Mouse (Mus musculus) embryonic facial prominence, embryonic 13.5 days (tissue): Measurements from ENCODE around the gene Morn3. TPM values are rescaled to one million over a fixed set of nuclear protein-coding genes. Genes with fewer than 3 reads are reported as not detected.
A peak's percentile ranks its signal among the peaks of the same experiment; 100 is the strongest.
"Not testable (repeated sequence)": the region's sequence is repeated elsewhere in the genome, so short reads cannot be mapped to it uniquely, and the experiment has no call there.

ENCODE experiments used
- ATAC-seq: fragments of 200-750 bp; cut with Nextera tagmentation; 2 replicates; pipeline ENCODE4 v1.8.0; 2017; ENCODE audit warnings: low read depth; ENCODE audit not compliant: insufficient number of reproducible peaks, insufficient read depth, low FRiP score, low TSS enrichment
- H3K27ac ChIP-seq: fragments of 300-500 bp; sonication (generic); 2 replicates; pipeline ENCODE4 v1.5.1; 2015; ENCODE audit warnings: moderate library complexity, mild to moderate bottlenecking, inconsistent platforms
- H3K27me3 ChIP-seq: fragments of 300-500 bp; sonication (generic); 2 replicates; pipeline ENCODE4 v1.6.1; 2015; ENCODE audit warnings: mild to moderate bottlenecking, inconsistent platforms
- H3K36me3 ChIP-seq: fragments of 300-500 bp; sonication (generic); 2 replicates; pipeline ENCODE4 v1.6.1; 2015; ENCODE audit warnings: mild to moderate bottlenecking, inconsistent platforms
- H3K4me1 ChIP-seq: fragments of 300-500 bp; sonication (generic); 2 replicates; pipeline ENCODE4 v1.6.1; 2015; ENCODE audit warnings: inconsistent platforms
- H3K4me2 ChIP-seq: fragments of 300-500 bp; sonication (generic); 2 replicates; pipeline ENCODE4 v1.6.1; 2015; ENCODE audit warnings: moderate library complexity, mild to moderate bottlenecking, inconsistent platforms
- H3K4me3 ChIP-seq: fragments of 300-500 bp; sonication (generic); 2 replicates; pipeline ENCODE4 v1.5.1; 2015; ENCODE audit warnings: mild to moderate bottlenecking, inconsistent platforms
- H3K9ac ChIP-seq: fragments of 300-500 bp; sonication (generic); 2 replicates; pipeline ENCODE4 v1.6.1; 2015; ENCODE audit warnings: mild to moderate bottlenecking, inconsistent platforms
- H3K9me3 ChIP-seq: fragments of 300-500 bp; sonication (generic); 2 replicates; pipeline ENCODE4 v1.6.1; 2016; ENCODE audit warnings: inconsistent platforms
- WGBS: fragments of 180-500 bp; shearing (Covaris S2); methylation state at CpG from one replicate; pipeline ENCODE4 v1.1.7; 2015; ENCODE audit warnings: mixed read lengths; 5-methylcytosine and 5-hydroxymethylcytosine counted together
- polyA plus RNA-seq: library from polyadenylated mRNA; unstranded; fragments of >200 nt; fragmentation: Nextera tagmentation; extraction: Ambion mirVana; gene quantifications from 2 replicates; pipeline ENCODE4 v1.2.1, GENCODE M21; 2015

The Morn3 gene
- polyA plus RNA-seq, 1 experiment from 2014 or later, result not detected

DNA sequence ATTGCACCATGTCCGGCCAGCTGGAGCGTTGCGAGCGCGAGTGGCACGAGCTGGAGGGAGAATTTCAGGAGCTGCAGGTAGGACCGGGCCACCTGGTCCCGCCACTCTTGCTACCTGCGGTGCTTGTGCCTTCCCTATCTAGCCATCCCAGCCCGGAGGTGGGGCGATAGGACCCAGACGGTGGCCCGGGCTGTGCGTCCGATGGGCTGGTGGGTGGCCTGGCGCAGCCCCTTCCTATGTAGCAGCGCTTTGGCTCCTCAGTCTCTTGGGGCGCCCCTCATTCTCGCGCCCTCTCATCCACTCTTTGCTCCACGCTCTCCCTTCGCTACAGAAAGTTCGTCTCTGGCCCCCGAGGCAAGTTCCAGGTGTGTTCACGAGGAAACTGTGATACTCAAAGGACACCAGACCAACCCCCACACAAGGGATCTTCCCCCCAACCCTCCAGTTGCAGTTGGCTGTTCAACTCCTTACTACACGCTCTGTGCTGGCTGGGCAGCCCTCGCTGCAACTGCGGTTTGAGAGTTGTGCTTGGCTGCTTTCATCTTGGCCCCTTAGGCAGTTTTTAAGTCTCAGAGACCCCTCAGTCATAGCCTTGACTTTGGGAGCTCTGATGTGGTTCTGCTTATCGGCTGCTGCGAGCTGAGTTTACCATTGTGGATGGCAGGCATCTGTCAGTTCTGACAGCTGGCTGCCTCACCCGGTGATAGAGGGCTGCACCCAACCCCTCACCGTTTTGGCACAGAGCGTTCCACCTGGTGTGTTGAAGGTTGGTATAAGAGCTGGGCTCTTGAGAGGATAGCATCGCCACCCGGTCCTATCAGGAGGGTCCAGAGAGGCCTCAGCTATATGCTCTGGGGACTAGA, 29.8 kb upstream of the Morn3 start:
- Histone ChIP-seq H3K4me1 (peaks cover 24% of the 10 kb centered on the region), H3K9me3 (no peaks in the 10 kb centered on the region), H3K27ac (peak overlapping the region; percentile 73), H3K9ac (peak overlapping the region; percentile 80), H3K27me3 (no peaks in the 10 kb centered on the region), H3K4me2 (peak overlapping the region; percentile 97), H3K4me3 (peak overlapping the region; percentile 74), H3K36me3 (no peaks in the 10 kb centered on the region)
- ATAC-seq, result peak; percentile 81
- WGBS, result 3% methylated on average over 35 of the region's 35 CpGs

DNA sequence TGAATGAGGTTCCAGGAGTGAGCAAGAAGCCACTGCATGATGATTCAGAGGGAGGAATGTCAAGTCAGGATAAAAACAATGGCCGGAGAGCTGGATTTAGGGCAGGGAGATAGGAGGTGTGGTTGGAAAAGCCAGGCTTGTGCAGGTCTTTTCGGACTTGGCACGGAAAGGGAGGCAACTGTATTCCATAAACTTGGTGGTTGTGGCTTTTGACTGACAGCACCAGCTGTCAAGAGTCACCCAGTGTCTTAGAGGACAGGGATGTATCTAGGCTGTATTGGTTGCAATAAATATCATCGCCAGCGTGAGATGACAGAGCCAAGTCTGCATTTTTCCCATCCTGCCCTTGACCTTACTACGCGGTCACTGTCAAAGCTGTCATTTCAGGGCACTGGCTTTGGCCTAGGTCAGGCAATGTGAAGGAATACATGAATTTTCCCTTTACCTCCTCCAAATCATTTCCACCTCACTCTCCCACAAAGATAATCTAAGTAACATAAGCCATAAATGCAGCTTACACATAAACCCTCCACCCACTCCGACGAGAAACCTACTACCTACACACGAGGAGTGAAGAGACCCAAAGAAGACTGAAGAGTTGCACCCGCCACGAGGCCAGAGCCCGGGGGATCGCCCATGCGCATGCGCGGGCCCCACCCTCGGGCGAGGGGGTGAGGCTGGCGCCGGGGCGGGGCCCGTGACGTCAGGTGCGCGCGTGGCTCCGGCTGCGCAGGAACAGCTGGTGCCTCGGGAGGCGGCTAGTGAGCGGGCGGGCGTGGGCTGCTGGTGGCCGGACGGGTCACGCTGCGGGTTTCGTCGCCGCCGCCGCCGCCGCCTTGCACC, 29.0 kb upstream of the Morn3 start:
- H3K27me3 ChIP-seq, result no peaks in the 10 kb centered on the region
- H3K36me3 ChIP-seq, result no peaks in the 10 kb centered on the region
- ATAC-seq, result peak; percentile 91
- peak overlapping the region; percentile 97 for H3K4me2 ChIP-seq
- WGBS, result 7% methylated on average over 45 of the region's 45 CpGs
- peak overlapping the region; percentile 73 for H3K27ac ChIP-seq
- peak overlapping the region; percentile 80 for H3K9ac ChIP-seq
- peaks cover 24% of the 10 kb centered on the region for H3K4me1 ChIP-seq
- no peaks in the 10 kb centered on the region for H3K9me3 ChIP-seq
- peak overlapping the region; percentile 74 for H3K4me3 ChIP-seq

DNA sequence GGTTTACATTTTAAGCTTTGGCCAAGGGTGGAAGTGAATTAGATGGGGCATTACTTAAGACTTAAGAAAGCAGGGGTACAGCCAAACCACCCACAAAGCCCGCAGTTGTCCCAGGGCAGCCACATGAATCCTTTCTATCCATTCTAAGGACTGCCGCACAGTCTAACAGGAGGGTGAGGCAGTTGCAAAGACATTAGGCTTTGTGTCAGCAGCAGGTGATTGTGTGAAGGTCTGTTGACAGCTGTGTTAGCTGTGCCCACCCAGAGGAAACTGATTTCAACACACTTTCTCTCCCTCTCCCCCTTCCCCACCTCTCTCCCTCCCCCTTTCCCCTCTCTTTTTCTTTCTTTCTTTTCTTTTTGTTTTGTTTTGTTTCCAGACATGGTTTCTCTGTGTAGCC, 21.9 kb upstream of the Morn3 start:
- H3K4me1 ChIP-seq, result no peaks in the 10 kb centered on the region
- WGBS, result 92% methylated on average over 2 of the region's 2 CpGs
- no peak overlapping the region for H3K27ac ChIP-seq
- H3K9ac ChIP-seq, result no peak overlapping the region
- H3K36me3 ChIP-seq, result no peaks in the 10 kb centered on the region
- ATAC-seq, result no peak
- H3K27me3 ChIP-seq, result no peaks in the 10 kb centered on the region
- H3K4me2 ChIP-seq, result no peak overlapping the region
- no peaks in the 10 kb centered on the region for H3K9me3 ChIP-seq
- H3K4me3 ChIP-seq, result no peak overlapping the region

DNA sequence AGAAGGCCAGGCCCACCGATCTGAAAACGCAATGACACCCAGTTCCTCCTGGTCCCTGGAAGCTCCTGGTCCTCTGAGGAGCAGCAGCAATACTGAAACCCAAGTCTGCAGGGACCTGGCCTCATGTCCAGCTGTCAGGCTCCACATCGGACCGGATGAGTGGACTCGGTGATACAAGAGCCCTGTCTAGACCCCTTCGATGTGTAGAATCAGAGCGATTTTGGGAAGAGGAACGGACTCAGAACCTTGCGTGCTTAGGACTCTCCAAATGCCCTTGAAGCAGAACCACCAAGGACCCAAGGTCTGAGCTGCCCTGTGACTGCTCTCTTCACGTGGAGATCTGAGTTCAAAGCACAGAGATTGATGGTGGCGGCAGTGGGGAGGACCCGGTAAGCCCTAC, 21.3 kb upstream of the Morn3 start, which contains the start of gene Tmem120b:
Tmem120b (plus strand) TSS at position 301 of the 400 bp plus-strand sequence.
- Histone ChIP-seq H3K4me2 (no peak within 1 kb of the TSS), H3K4me3 (no peak within 1 kb of the TSS), H3K9me3 (no peaks in the 10 kb centered on the region), H3K9ac (no peak within 1 kb of the TSS), H3K36me3 (no peaks in the 10 kb centered on the region), H3K4me1 (no peaks in the 10 kb centered on the region), H3K27me3 (no peaks in the 10 kb centered on the region), H3K27ac (no peak within 1 kb of the TSS)
- 89% methylated on average over 12 of the region's 12 CpGs for WGBS
- no peak for ATAC-seq

DNA sequence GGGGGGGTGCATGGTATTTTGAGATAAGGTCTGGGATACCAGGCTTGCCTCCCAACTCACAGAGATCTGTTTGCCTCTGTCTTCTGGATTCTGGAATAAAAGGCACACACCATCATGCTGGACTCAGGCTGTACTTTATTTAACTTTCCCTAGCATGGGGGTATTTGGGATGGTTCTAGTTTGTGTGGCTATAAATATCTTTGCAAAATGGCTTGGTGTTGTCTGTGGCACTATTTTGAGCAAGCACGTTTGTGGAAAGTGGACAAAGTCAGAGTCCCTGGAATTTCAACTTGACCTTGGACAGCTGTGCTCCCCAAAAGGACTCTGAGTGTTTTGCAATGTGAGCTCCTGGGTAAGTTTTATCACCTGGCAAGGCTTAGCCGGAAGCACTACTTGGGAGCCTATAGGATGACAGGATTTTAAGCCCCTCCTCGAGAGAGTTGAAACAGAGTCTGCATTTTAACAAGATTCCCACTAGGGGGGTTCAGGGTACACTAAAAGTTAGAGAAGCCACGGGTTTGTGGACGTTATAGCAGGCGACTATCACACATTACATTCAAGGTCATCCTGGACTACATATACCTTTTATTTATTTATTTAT, 20.7 kb upstream of the Morn3 start:
- no peak overlapping the region for H3K9ac ChIP-seq
- no peaks in the 10 kb centered on the region for H3K36me3 ChIP-seq
- no peak overlapping the region for H3K4me3 ChIP-seq
- H3K27me3 ChIP-seq, result no peaks in the 10 kb centered on the region
- ATAC-seq, result 0 out of 2 replicates have a peak, but pooled peaks have one; percentile 43
- WGBS, result 16% methylated on average over 6 of the region's 6 CpGs
- no peaks in the 10 kb centered on the region for H3K9me3 ChIP-seq
- no peaks in the 10 kb centered on the region for H3K4me1 ChIP-seq
- no peak overlapping the region for H3K27ac ChIP-seq
- no peak overlapping the region for H3K4me2 ChIP-seq

DNA sequence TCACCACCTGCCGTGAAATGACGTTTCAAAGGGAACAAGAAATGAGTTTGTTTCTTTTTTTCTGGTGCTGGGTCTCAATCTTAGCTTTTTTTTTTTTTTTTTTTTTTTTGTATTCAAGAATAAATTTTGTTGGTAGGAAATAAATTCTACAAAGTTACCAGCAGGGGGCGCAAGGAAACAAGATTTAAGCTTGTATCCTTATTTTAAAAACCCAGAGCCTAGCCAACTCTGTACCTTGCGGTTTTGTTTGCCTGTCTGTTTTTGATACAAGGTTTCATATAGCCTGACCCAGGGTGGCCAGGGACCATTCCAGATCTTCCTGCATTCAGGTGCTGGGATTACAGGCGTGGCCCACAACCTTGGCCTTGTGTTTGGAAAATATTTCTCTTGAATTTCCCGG, 17.4 kb upstream of the Morn3 start:
- H3K4me2 ChIP-seq, result no peak overlapping the region
- no peak overlapping the region for H3K4me3 ChIP-seq
- no peak overlapping the region for H3K27ac ChIP-seq
- H3K27me3 ChIP-seq, result no peaks in the 10 kb centered on the region
- peaks cover 11% of the 10 kb centered on the region for H3K4me1 ChIP-seq
- H3K9me3 ChIP-seq, result no peaks in the 10 kb centered on the region
- H3K9ac ChIP-seq, result no peak overlapping the region
- peak; percentile 50; the same call in 1 of the 2 replicates for ATAC-seq
- 23% methylated on average over 6 of the region's 6 CpGs for WGBS
- H3K36me3 ChIP-seq, result no peaks in the 10 kb centered on the region

DNA sequence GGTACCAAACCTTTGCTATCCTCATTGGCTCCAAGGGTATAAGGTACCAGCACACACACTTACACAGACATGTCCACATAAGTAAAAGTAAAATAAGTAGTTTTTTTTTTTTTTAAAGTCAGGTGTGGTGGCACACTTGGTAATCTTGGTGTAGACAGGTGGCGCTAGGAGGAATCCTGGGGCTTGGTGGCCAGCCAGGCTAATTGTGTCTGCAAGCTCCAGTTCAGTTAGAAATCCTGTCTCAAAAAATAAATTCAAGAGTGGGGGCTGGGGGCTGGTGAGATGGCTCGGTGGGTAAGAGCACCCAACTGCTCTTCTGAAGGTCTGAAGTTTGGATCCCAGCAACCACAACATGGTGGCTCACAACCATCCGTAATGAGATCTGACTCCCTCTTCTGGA, 16.3 kb upstream of the Morn3 start:
- Histone ChIP-seq H3K4me2 (no peak overlapping the region), H3K27ac (no peak overlapping the region), H3K9ac (no peak overlapping the region), H3K9me3 (no peaks in the 10 kb centered on the region), H3K4me3 (no peak overlapping the region), H3K27me3 (no peaks in the 10 kb centered on the region), H3K4me1 (peaks cover 17% of the 10 kb centered on the region), H3K36me3 (no peaks in the 10 kb centered on the region)
- 88% methylated on average over 3 of the region's 3 CpGs for WGBS
- ATAC-seq, result no peak

DNA sequence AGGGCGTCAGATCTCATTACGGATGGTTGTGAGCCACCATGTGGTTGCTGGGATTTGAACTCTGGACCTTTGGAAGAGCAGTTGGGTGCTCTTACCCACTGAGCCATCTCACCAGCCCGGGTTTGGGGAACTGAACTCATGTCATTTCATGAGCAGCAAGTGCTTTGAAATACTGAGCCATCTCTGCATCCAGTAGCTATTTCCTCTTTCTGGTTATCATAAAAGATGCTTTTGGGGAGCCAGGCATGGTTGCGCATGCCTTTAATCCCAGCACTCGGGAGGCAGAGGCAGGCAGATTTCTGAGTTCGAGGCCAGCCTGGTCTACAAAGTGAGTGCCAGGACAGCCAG, 14.6 kb upstream of the Morn3 start:
- 79% methylated on average over 6 of the region's 6 CpGs for WGBS
- H3K4me2 ChIP-seq, H3K9me3 ChIP-seq, H3K27ac ChIP-seq, H3K9ac ChIP-seq, ATAC-seq, H3K4me3 ChIP-seq, H3K27me3 ChIP-seq, H3K36me3 ChIP-seq: not testable (repeated sequence)
- peaks cover 17% of the 10 kb centered on the region for H3K4me1 ChIP-seq

DNA sequence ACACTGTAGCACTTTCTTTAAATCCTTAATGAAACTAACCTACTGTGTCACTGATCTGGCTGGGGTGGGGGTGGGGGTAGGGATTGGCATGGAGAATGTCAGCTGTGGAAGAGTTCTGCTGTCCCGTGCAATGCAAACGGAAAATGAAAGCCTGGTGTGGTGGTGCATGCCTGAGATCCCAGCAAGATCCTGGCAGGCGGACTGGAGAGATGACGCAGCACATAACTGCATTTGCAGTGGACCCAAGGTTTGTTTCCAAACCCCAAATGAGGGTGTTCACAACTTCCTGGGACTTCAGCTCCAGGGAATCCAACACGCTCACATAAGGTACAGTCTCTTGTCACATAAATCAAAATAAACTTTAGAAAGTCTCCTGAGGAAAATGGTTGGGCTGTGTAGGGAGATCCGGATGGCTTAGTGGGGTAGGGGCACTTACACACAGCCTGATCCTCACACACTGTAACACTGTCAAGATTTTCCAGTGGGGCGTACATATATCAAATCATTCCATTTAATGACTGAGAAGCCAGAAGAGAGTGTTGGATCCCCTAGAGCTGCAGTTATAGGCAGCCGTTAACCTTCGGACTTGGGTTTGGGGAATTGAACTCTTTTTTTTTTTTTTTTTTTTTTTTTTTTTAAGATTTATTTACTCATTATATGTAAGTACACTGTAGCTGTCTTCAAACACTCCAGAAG, 14.0 kb upstream of the Morn3 start:
- no peaks in the 10 kb centered on the region for H3K27me3 ChIP-seq
- H3K4me2 ChIP-seq, result 0 out of 2 replicates have a peak overlapping the region, but pooled peaks have one; percentile 3
- ATAC-seq, result no peak
- no peak overlapping the region for H3K4me3 ChIP-seq
- H3K4me1 ChIP-seq, result peaks cover 17% of the 10 kb centered on the region
- H3K9ac ChIP-seq, result no peak overlapping the region; the same call in 1 of the 2 replicates
- 54% methylated on average over 9 of the region's 9 CpGs for WGBS
- H3K9me3 ChIP-seq, result no peaks in the 10 kb centered on the region
- no peaks in the 10 kb centered on the region for H3K36me3 ChIP-seq
- peak overlapping the region; percentile 55; the same call in 1 of the 2 replicates for H3K27ac ChIP-seq

DNA sequence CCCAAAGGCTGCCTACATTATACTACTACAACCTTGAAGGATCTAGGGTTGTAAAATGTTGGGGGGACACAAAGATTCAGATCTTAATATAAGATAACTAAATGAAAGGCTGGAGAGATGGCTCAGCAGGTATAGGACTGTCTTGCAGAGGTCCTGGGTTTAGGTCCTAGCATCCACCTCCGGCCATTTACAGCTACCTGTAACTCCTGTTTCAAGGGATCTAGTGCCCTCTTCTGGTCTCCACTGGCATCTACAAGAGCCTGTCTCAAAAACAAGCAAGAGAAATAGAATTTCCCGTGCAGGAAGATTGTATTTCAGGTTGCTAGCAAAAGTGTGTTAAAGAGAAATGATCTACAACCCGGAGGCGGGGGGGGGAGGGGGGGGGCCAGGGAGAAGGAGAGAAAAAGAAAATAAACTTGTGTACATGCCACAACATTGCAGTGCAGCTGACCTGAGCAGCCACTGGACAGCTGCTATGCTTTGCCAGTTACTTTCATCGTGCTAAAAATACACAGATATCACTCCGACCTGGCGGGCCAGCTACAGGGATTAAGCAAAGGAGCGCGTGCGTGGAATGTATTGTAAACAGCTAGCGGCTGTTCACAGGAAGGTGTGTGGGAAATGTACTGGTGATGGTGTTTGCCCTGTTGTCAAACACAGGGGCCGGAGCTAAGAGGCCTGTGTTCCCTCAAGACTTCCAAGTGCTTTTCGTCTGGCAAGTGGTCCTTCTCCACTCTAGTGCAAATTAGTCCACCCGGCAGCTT, 13.1 kb upstream of the Morn3 start:
- H3K9ac ChIP-seq, result peak overlapping the region; percentile 44; the same call in 1 of the 2 replicates
- H3K4me2 ChIP-seq, result 0 out of 2 replicates have a peak overlapping the region, but pooled peaks have one; percentile 3
- H3K9me3 ChIP-seq, result no peaks in the 10 kb centered on the region
- no peaks in the 10 kb centered on the region for H3K36me3 ChIP-seq
- H3K4me3 ChIP-seq, result no peak overlapping the region
- H3K27ac ChIP-seq, result peak overlapping the region; percentile 55; the same call in 1 of the 2 replicates
- WGBS, result 24% methylated on average over 14 of the region's 14 CpGs
- H3K27me3 ChIP-seq, result no peaks in the 10 kb centered on the region
- H3K4me1 ChIP-seq, result peaks cover 17% of the 10 kb centered on the region
- no peak for ATAC-seq
